In genomic region chr12:76886826-76887225, GRCm38 (mm10) we compare ENCODE assay signal across 17 mouse cellular contexts.
A peak's percentile ranks its signal among the peaks of the same experiment; 100 is the strongest.
DNase-seq lines count a peak whose midpoint lies in the region; ATAC-seq lines count a peak whose summit lies in the region.
"Had no signal": no experiment of that assay in that cellular context is flagged by ENCODE, and none has a peak within 500 bp of the region (broad histone marks: within the 10 kb centered on the region; RNA-seq: fewer than 3 reads in every experiment).

No protein-coding gene starts in this region.

- no peak overlapping the region for H3K4me3 ChIP-seq in brown adipose tissue, adult 24 weeks (ENCODE audit: insufficient read depth, low read depth, low read length)
- H3K4me3 ChIP-seq: embryonic facial prominence, embryonic 15.5 days; forebrain, embryonic 15.5 days; intestine, embryonic 15.5 days; liver, embryonic 12.5 days; myocyte had no signal

- peaks cover 5% of the 10 kb centered on the region for H3K4me1 ChIP-seq in brown adipose tissue, adult 24 weeks (ENCODE audit: control insufficient read depth, insufficient read depth, insufficient read length, low read length)
- H3K4me1 ChIP-seq: forebrain, embryonic 15.5 days had no signal

- peak; percentile 89 for ATAC-seq in neutrophil, adult 5-6 weeks (ENCODE audit: extremely low read depth, insufficient number of reproducible peaks, low FRiP score, poor library complexity, severe bottlenecking)
- ATAC-seq: forebrain, embryonic 15.5 days; intestine, embryonic 15.5 days; liver, embryonic 12.5 days had no signal

- DNase-seq in lung, postnatal 36 days: peak; percentile 15
- DNase-seq in lung, adult 18-20 months: no peak
- DNase-seq in ovary, postnatal 14 days (ENCODE audit: low spot score): no peak
- DNase-seq in adrenal gland, postnatal 10 days: no peak
- DNase-seq in urinary bladder, postnatal 14 days (ENCODE audit: low spot score): no peak
- DNase-seq in cerebellum, postnatal 36 days: no peak
- DNase-seq: cerebellum, postnatal 25 days; gastrocnemius, postnatal 25 days; kidney, postnatal 4 days; retina, postnatal 1 day had no signal

- peak overlapping the region; percentile 19; the same call in 1 of the 2 replicates for H3K27ac ChIP-seq in brown adipose tissue, adult 24 weeks (replicated peaks; ENCODE audit: low read depth, low read length)
- H3K27ac ChIP-seq: forebrain, embryonic 15.5 days; intestine, embryonic 15.5 days; liver, embryonic 12.5 days had no signal
